Mouse (Mus musculus) liver, embryonic 11.5 days (tissue): ENCODE results near the gene Art5. TPM values are rescaled to one million over a fixed set of nuclear protein-coding genes. Genes with fewer than 3 reads are reported as not detected.

Experiments
- ATAC-seq: fragments of 200-750 bp; cut with Nextera tagmentation; replicated peaks from 2 replicates; pipeline ENCODE4 v1.8.0; 2017; ENCODE audit warnings: moderate number of reproducible peaks, mild to moderate bottlenecking, moderate TSS enrichment, moderate library complexity; ENCODE audit not compliant: low FRiP score
- DNase-seq: peaks from one replicate; pipeline ENCODE4 v3.0.0-alpha.2; 2017; ENCODE audit warnings: low spot score
- H3K27ac ChIP-seq: fragments of 300-500 bp; sonication (generic); 2 replicates; pipeline ENCODE4 v1.5.1; 2014; ENCODE audit warnings: mild to moderate bottlenecking, low read depth, low read length, control low read depth
- H3K27me3 ChIP-seq: fragments of 300-500 bp; sonication (generic); replicated peaks from 2 replicates; pipeline ENCODE4 v1.6.1; 2014; ENCODE audit warnings: low read length, mixed read lengths; ENCODE audit not compliant: control insufficient read depth, insufficient read depth
- H3K36me3 ChIP-seq: fragments of 300-500 bp; sonication (generic); 2 replicates; pipeline ENCODE4 v1.6.1; 2014; ENCODE audit warnings: mild to moderate bottlenecking, low read length, moderate library complexity, mixed read lengths; ENCODE audit not compliant: control insufficient read depth, insufficient read depth
- H3K4me1 ChIP-seq: fragments of 300-500 bp; sonication (generic); replicated peaks from 2 replicates; pipeline ENCODE4 v1.6.1; 2014; ENCODE audit warnings: low read length, mixed read lengths; ENCODE audit not compliant: control insufficient read depth, insufficient read depth
- H3K4me2 ChIP-seq: fragments of 300-500 bp; sonication (generic); 2 replicates; pipeline ENCODE4 v1.6.1; 2014; ENCODE audit warnings: mild to moderate bottlenecking, control low read depth, moderate library complexity
- H3K4me3 ChIP-seq: fragments of 300-500 bp; sonication (generic); 2 replicates; pipeline ENCODE4 v1.5.1; 2014; ENCODE audit warnings: low read depth, low read length, control low read depth
- H3K9ac ChIP-seq: fragments of 300-500 bp; sonication (generic); 2 replicates; pipeline ENCODE4 v1.6.1; 2014; ENCODE audit warnings: low read depth, low read length, control low read depth
- H3K9me3 ChIP-seq: fragments of 300-500 bp; sonication (generic); 2 replicates; pipeline ENCODE4 v1.6.1; 2016; ENCODE audit warnings: low read length, inconsistent platforms, mixed read lengths; ENCODE audit not compliant: control insufficient read depth
- WGBS: fragments of 180-500 bp; shearing (Covaris S2); extraction: QIAGEN DNeasy Blood & Tissue Kit; methylation state at CpG from one replicate; pipeline ENCODE4 v1.1.7; 2014; 5-methylcytosine and 5-hydroxymethylcytosine counted together
- polyA plus RNA-seq: library from polyadenylated mRNA; unstranded; fragments of >200 nt; fragmentation: Nextera tagmentation; extraction: Ambion mirVana; gene quantifications from 2 replicates; pipeline ENCODE4 v1.2.1, GENCODE M21; 2014

The Art5 gene
- 0.58 and 0.78 TPM in 2 replicates for polyA plus RNA-seq

DNA sequence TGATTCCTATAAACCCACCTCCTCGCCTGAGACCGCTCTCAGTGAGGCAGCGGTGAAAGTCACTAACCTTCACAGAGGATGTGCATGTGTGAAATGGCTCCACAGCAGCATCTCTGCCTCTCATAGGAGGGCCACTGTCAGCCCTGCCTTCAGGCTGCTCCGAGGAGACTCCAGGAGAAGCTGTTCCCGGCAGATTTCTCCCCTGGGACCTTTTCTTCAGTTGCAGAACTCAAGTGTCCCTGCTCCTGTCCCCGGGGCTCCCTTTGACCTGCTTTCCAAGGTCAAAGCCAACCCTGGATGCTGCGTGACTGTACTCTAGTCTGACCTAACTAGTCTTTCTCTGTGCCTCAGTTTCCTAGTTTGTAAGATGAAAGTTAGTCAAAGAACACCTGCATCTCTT, at the start of gene Art5:
TSS of gene Art5 (minus strand) at position 319 of the 400 bp plus-strand sequence.
- ATAC-seq (no peak), DNase-seq (no peak)
- Histone ChIP-seq H3K27ac (no peak within 1 kb of the TSS), H3K4me3 (no peak within 1 kb of the TSS), H3K4me2 (no peak within 1 kb of the TSS), H3K9ac (no peak within 1 kb of the TSS), H3K9me3 (no peaks in the 10 kb centered on the region), H3K4me1 (peaks cover 4% of the 10 kb centered on the region), H3K36me3 (no peaks in the 10 kb centered on the region), H3K27me3 (0 out of 2 replicates have a peak, but pooled peaks cover 7% of the 10 kb centered on the region)
- WGBS, result 75% methylated on average over 7 of the region's 7 CpGs

DNA sequence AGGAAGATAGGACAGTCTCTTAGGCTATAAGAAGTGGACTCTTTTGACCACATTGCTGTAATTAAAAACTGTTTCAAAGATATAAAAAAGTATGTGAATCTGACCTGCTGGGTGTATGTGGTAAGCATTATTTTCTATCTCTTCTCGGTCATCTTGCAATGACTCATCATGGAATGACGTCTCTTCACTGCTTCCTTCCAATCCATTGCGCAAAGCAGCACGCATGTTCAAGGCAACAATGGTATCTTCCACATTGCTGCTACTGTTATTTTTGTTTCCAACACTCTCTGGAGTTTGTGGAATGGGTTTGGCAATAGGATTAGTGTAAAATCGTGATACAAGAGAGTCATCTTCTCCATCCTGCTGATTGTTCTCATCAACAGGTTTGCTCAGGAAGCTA, 44.4 kb upstream of the Art5 start:
- no peak overlapping the region for H3K4me3 ChIP-seq
- no peaks in the 10 kb centered on the region for H3K9me3 ChIP-seq
- H3K4me2 ChIP-seq, result no peak overlapping the region
- H3K9ac ChIP-seq, result no peak overlapping the region
- DNase-seq (no peak), ATAC-seq (no peak)
- no peaks in the 10 kb centered on the region for H3K4me1 ChIP-seq
- H3K36me3 ChIP-seq, result peaks cover 27% of the 10 kb centered on the region
- 86% methylated on average over 5 of the region's 5 CpGs for WGBS
- no peak overlapping the region for H3K27ac ChIP-seq
- no peaks in the 10 kb centered on the region for H3K27me3 ChIP-seq

DNA sequence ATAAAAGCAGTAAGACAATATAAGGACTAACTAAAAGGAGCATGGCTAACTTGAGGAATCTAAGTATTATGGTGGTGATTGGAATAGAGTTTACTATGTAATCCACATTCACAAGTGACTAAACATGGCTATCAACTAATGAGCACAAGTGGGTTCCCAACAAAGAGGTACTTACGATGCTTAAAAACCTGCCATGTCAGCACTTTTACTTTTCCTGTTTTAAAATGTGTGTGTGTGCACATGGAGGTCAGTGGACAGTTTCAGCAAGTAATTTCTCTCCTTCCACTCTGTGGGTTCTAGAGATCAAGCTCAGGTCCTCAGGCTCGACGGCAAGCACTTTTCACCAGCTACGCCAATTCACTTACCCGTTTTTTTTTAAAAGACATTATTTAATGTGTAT, 28.6 kb upstream of the Art5 start:
- no peak for ATAC-seq
- H3K36me3 ChIP-seq, result peaks cover 35% of the 10 kb centered on the region
- 95% methylated on average over 5 of the region's 5 CpGs for WGBS

DNA sequence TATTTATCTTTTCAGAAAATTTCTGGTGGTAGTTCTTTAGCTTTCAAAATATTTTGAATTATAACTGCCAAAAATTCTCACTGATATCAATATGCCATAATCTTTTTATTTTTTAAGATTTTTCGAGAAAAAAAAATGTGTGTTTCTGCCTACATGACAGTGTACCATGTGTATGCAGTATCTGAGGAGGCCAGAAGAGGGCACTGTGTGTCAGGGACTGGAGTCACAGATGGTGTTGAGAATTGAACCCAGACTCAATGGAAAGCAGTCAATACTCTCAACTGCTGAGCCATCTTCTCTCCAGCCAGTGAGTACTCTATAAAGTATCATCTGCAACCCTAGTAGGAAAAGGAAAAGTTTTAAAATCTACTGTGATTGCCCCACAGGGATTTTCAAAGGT, 28.2 kb upstream of the Art5 start:
- H3K4me2 ChIP-seq, result no peak overlapping the region
- peaks cover 37% of the 10 kb centered on the region for H3K36me3 ChIP-seq
- H3K27ac ChIP-seq, result no peak overlapping the region
- 83% methylated on average over 1 of the region's 1 CpGs for WGBS
- no peaks in the 10 kb centered on the region for H3K4me1 ChIP-seq
- H3K9ac ChIP-seq, result no peak overlapping the region
- no peaks in the 10 kb centered on the region for H3K9me3 ChIP-seq
- no peak for DNase-seq
- ATAC-seq, result 0 out of 2 replicates have a peak, but pooled peaks have one; percentile 58
- no peak overlapping the region for H3K4me3 ChIP-seq
- no peaks in the 10 kb centered on the region for H3K27me3 ChIP-seq

More for the DNA sequence above, 28.6 kb upstream of the Art5 start:
- Histone ChIP-seq H3K4me3 (no peak overlapping the region), H3K27me3 (no peaks in the 10 kb centered on the region), H3K9ac (no peak overlapping the region), H3K9me3 (no peaks in the 10 kb centered on the region), H3K4me1 (no peaks in the 10 kb centered on the region), H3K27ac (no peak overlapping the region), H3K4me2 (no peak overlapping the region)
- no peak for DNase-seq

DNA sequence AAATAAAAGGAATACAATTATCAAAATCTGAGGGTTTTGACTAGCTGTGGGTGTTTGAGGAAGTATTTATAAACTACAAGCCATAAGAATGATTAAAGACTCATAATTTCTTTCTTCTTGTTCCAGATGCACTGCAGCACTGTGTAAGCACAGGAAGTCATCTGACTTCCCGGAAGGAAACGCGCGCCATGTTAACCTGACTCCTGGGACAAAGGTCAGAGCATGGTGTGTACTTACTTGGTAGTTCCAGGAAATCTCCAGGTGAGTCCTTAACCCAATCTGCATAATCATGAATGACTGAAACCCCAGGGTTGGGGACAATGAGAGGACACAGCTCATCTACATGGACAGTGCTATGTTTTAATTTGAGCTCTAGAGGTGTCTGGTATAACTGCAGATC, 23.1 kb upstream of the Art5 start:
- H3K9ac ChIP-seq, result no peak overlapping the region
- no peak overlapping the region for H3K4me2 ChIP-seq
- 92% methylated on average over 4 of the region's 4 CpGs for WGBS
- DNase-seq, result no peak
- no peaks in the 10 kb centered on the region for H3K4me1 ChIP-seq
- ATAC-seq, result no peak
- no peak overlapping the region for H3K27ac ChIP-seq
- H3K9me3 ChIP-seq, result no peaks in the 10 kb centered on the region
- no peaks in the 10 kb centered on the region for H3K27me3 ChIP-seq
- no peak overlapping the region for H3K4me3 ChIP-seq
- H3K36me3 ChIP-seq, result peaks cover 44% of the 10 kb centered on the region

DNA sequence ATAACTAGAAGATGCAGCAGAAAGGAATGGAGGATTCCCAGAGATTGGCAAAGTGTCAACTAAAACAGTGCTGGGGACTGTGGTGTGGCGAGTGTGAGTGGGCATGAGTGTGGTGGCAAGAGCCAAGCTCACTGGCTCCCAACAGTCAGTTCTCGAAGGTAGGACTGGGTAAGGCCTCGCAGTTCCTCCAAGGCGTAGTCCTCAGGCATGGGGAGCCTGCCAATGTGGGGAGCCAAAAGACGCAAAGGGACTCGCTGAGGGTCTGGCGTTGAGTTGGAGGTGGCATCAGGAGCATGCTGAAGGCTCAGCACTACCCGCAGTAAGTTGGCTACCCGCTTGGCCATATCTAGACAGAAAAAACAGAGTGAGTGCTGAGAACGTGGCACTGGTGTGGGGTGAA, 11.0 kb upstream of the Art5 start:
- H3K4me1 ChIP-seq, result no peaks in the 10 kb centered on the region
- ATAC-seq (no peak), DNase-seq (no peak)
- H3K9ac ChIP-seq, result no peak overlapping the region
- WGBS, result 95% methylated on average over 10 of the region's 10 CpGs
- H3K27me3 ChIP-seq, result no peaks in the 10 kb centered on the region
- no peaks in the 10 kb centered on the region for H3K9me3 ChIP-seq
- H3K36me3 ChIP-seq, result peaks cover 57% of the 10 kb centered on the region
- H3K27ac ChIP-seq, result no peak overlapping the region
- H3K4me3 ChIP-seq, result no peak overlapping the region
- H3K4me2 ChIP-seq, result no peak overlapping the region

DNA sequence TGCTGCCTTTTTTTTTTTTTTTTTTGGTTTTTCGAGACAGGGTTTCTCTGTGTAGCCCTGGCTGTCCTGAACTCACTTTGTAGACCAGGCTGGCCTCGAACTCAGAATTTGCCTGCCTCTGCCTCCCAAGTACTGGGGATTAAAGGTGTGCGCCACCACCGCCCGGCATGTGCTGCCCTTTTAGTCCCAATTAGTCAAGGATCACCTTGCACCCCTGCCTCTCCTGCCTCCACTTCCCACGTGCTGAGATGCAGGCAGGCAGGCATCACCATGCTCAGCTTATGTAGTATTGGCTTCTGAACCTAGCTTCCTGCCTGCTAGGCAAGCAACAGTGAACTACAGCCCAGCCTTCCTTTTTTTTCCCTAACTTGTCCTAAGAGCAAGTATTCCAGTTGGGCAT, 8.1 kb upstream of the Art5 start:
- Histone ChIP-seq H3K4me3 (no peak overlapping the region), H3K36me3 (peaks cover 30% of the 10 kb centered on the region), H3K27me3 (0 out of 2 replicates have a peak, but pooled peaks cover 7% of the 10 kb centered on the region), H3K27ac (no peak overlapping the region), H3K4me1 (no peaks in the 10 kb centered on the region; the same call in 1 of the 2 replicates), H3K9ac (no peak overlapping the region), H3K4me2 (no peak overlapping the region), H3K9me3 (no peaks in the 10 kb centered on the region)
- 77% methylated on average over 6 of the region's 6 CpGs for WGBS
- DNase-seq, result no peak
- no peak for ATAC-seq

DNA sequence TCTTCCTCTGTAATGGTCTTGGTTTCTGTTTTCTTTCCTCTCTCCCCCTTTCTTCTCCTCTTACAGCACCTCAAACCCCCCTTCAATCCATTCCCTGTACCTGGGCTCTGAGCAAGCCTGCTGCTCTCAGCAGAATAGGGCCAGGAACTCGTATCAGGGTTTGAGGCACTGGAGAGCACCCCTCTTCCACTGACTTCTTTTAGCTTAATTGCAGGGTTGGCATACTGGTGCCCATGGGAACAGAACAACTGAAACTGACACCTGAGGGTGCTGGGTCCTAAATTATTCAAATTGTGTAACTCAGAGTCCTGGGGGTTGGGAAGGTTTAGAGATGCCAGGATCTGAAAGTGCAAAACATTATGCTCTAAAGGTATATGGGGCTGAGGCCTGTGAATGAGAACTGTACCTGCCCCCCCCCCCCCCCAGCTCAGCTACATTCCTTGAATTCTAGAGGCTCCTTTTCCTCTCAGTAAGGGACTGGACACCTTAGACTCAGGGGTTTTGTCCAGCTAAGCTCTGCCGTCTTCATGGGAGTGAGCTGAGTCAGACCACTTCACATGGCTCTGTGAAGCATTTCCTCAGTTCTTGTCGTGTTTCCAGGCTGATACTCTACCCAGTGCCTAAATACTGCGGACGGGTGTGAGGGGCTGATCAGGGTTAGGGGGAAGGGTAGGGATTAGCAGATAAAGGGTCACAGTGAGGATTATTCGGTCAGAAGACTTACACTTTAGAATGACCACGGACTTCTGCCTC, 7.5 kb upstream of the Art5 start, which contains the start of gene Chrna10:
TSS of gene Chrna10 (minus strand) at position 250 of the 753 bp plus-strand sequence.
- 0 out of 2 replicates have a peak, but pooled peaks have one; percentile 29 for ATAC-seq
- H3K9me3 ChIP-seq, result no peaks in the 10 kb centered on the region
- H3K36me3 ChIP-seq, result peaks cover 25% of the 10 kb centered on the region
- H3K27me3 ChIP-seq, result 0 out of 2 replicates have a peak, but pooled peaks cover 7% of the 10 kb centered on the region
- H3K4me1 ChIP-seq, result no peaks in the 10 kb centered on the region; the same call in 1 of the 2 replicates
- H3K4me3 ChIP-seq, result no peak within 1 kb of the TSS
- WGBS, result 45% methylated on average over 7 of the region's 7 CpGs
- no peak within 1 kb of the TSS for H3K9ac ChIP-seq
- no peak for DNase-seq
- H3K4me2 ChIP-seq, result no peak within 1 kb of the TSS
- H3K27ac ChIP-seq, result no peak within 1 kb of the TSS
